Mouse (Mus musculus) kidney, embryonic 15.5 days (tissue): Measurements from ENCODE around the gene H2al1i. TPM values are rescaled to one million over a fixed set of nuclear protein-coding genes. Genes with fewer than 3 reads are reported as not detected.
"Not testable (repeated sequence)": the region's sequence is repeated elsewhere in the genome, so short reads cannot be mapped to it uniquely, and the experiment has no call there.

Source experiments
- ATAC-seq: fragments of 200-750 bp; cut with Nextera tagmentation; replicated peaks from 2 replicates; pipeline ENCODE4 v1.8.0; 2017; ENCODE audit warnings: moderate TSS enrichment; ENCODE audit not compliant: low FRiP score
- H3K27ac ChIP-seq: fragments of 300-500 bp; sonication (generic); 2 replicates; pipeline ENCODE4 v1.5.1; 2015; ENCODE audit warnings: mild to moderate bottlenecking, inconsistent platforms
- H3K27me3 ChIP-seq: fragments of 300-500 bp; sonication (generic); 2 replicates; pipeline ENCODE4 v1.6.1; 2015; ENCODE audit warnings: inconsistent platforms
- H3K36me3 ChIP-seq: fragments of 300-500 bp; sonication (generic); 2 replicates; pipeline ENCODE4 v1.6.1; 2015; ENCODE audit warnings: inconsistent platforms
- H3K4me1 ChIP-seq: fragments of 300-500 bp; sonication (generic); 2 replicates; pipeline ENCODE4 v1.6.1; 2015; ENCODE audit warnings: inconsistent platforms
- H3K4me2 ChIP-seq: fragments of 300-500 bp; sonication (generic); 2 replicates; pipeline ENCODE4 v1.6.1; 2015; ENCODE audit warnings: moderate library complexity, mild to moderate bottlenecking, inconsistent platforms
- H3K4me3 ChIP-seq: fragments of 300-500 bp; sonication (generic); replicated peaks from 2 replicates; pipeline ENCODE4 v1.5.1; 2015; ENCODE audit warnings: mild to moderate bottlenecking, inconsistent platforms
- H3K9ac ChIP-seq: fragments of 300-500 bp; sonication (generic); 2 replicates; pipeline ENCODE4 v1.6.1; 2015; ENCODE audit warnings: mild to moderate bottlenecking, inconsistent platforms
- H3K9me3 ChIP-seq: fragments of 300-500 bp; sonication (generic); replicated peaks from 2 replicates; pipeline ENCODE4 v1.6.1; 2016; ENCODE audit warnings: inconsistent platforms
- WGBS: fragments of 180-500 bp; shearing (Covaris S2); methylation state at CpG from one replicate; pipeline ENCODE4 v1.1.7; 2015; ENCODE audit warnings: mixed read lengths; 5-methylcytosine and 5-hydroxymethylcytosine counted together
- polyA plus RNA-seq: library from polyadenylated mRNA; unstranded; fragments of >200 nt; fragmentation: Nextera tagmentation; extraction: Ambion mirVana; gene quantifications from 2 replicates; pipeline ENCODE4 v1.2.1, GENCODE M21; 2015

H2al1i gene
- polyA plus RNA-seq, 1 experiment from 2014 or later, result not detected

DNA sequence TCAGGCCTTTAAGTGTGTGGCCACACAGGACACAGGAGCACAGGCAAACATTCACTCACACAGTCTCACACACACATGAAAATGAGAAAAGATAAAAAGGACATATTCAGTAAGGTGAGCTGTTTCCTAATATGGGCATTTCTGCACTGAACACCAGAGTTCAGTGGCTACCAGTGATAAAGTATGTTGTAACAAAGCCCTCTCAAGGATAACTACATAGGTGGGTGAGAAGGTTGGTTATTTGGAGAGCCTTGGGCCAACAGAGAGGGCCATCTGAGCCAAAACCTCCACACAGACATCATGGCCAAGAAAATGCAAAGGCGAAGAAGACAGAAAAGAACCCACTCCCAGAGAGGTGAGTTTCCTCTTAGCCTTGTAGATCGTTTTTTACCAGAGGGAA, 3.1 kb downstream of the H2al1i start, which contains the start of gene H2al1j:
H2al1j (plus strand) TSS at position 301 of the 400 bp plus-strand sequence.
- H3K27me3 ChIP-seq, H3K9ac ChIP-seq, ATAC-seq, H3K4me3 ChIP-seq, H3K36me3 ChIP-seq, H3K4me1 ChIP-seq, H3K27ac ChIP-seq, H3K4me2 ChIP-seq, H3K9me3 ChIP-seq: not testable (repeated sequence)
- 98% methylated on average over 2 of the region's 2 CpGs for WGBS

DNA sequence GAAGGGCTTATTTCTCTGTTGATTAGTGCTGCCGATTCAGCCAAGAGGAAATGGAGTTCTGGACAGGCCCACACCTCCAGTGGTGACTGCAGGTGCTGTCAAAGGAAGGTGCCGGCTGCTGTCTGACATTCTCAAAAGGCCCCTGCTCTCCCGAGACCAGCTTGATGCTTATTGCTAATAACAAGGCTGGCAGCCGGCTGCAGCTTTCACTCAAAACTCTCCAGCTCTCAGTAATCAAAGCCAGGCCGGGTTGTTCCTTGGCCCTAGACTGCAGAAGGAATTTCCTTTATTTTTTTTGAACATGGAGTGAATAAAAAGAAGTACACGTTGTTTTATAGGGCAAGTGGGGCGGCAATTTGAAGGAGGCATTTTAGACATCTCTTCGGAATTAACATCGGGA, 21.3 kb downstream of the H2al1i start:
- peaks cover 22% of the 10 kb centered on the region for H3K27me3 ChIP-seq
- WGBS, result 73% methylated on average over 9 of the region's 9 CpGs
- no peaks in the 10 kb centered on the region for H3K9me3 ChIP-seq
- H3K4me2 ChIP-seq, result no peak overlapping the region
- no peak for ATAC-seq
- no peak overlapping the region for H3K27ac ChIP-seq
- no peaks in the 10 kb centered on the region for H3K36me3 ChIP-seq
- H3K4me3 ChIP-seq, result no peak overlapping the region
- no peaks in the 10 kb centered on the region for H3K4me1 ChIP-seq
- no peak overlapping the region for H3K9ac ChIP-seq

DNA sequence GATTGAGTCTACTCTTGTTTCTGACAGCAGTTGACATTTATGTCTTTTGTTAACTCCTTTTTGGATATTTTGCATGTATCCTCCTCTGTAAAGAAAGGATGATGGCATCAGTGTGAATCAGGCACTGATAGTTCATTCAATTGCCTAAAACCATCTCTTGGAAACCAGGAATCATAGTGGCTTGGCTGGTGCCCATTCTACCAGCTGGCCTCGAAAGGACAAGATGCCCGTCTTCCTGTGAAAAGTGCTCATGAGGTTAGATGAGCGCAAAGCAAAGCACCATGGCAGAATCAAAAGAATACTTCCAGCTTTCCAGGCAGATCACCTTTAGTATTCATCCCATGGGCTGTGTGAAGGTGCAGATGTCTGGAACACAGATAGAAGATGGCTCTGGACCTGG, 22.3 kb downstream of the H2al1i start:
- ATAC-seq, result no peak
- 88% methylated on average over 3 of the region's 3 CpGs for WGBS
- Histone ChIP-seq H3K4me2 (no peak overlapping the region), H3K9me3 (no peaks in the 10 kb centered on the region), H3K4me1 (no peaks in the 10 kb centered on the region), H3K27me3 (peaks cover 25% of the 10 kb centered on the region), H3K9ac (no peak overlapping the region), H3K27ac (no peak overlapping the region), H3K36me3 (no peaks in the 10 kb centered on the region), H3K4me3 (no peak overlapping the region)

DNA sequence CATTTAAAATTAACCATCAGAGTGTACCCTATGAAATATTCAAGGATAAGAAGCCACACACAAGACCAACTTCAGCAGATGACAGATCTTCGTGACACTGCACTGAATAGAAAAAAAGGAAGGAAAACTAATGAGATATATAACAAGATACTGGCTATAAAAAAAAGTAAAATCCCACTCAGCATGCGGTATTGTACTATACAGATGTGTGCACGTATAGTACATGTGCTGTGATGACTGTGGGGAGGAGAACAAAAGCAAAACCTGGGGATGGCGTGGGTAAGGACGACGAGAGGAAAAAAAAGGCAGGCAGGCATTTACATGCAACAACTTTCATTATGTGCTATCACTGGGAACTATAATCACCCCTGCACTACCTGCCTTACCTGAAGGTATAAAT, 36.4 kb downstream of the H2al1i start:
- 89% methylated on average over 6 of the region's 6 CpGs for WGBS

DNA sequence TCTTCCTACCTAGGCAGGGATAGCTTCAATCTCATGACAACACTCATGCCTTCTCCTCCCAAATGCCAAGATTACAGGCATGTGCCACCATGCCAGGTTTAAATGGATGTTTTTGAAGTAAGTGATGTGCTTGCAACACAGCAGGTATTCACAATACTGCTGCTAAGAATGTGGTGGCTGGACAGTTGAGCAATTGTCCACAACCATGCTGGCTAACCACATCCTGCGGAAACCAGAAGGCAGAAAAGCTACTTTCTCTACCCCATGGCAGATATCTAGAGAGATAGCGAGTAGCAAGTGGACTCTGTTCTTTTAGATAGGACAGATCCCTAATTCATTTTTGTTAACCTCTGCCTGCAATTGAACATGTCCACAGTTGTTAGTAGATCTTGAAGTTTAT, 36.8 kb downstream of the H2al1i start:
- no peak for ATAC-seq
- no peaks in the 10 kb centered on the region for H3K36me3 ChIP-seq
- no peaks in the 10 kb centered on the region for H3K4me1 ChIP-seq
- no peak overlapping the region for H3K9ac ChIP-seq
- 88% methylated on average over 2 of the region's 2 CpGs for WGBS
- no peaks in the 10 kb centered on the region for H3K9me3 ChIP-seq
- H3K4me2 ChIP-seq, result no peak overlapping the region
- H3K4me3 ChIP-seq, result no peak overlapping the region
- H3K27ac ChIP-seq, result no peak overlapping the region
- peaks cover 58% of the 10 kb centered on the region for H3K27me3 ChIP-seq

More for the DNA sequence above, 36.4 kb downstream of the H2al1i start:
- no peak overlapping the region for H3K9ac ChIP-seq
- no peak overlapping the region for H3K27ac ChIP-seq
- no peaks in the 10 kb centered on the region for H3K4me1 ChIP-seq
- no peaks in the 10 kb centered on the region for H3K36me3 ChIP-seq
- ATAC-seq, result no peak
- H3K4me3 ChIP-seq, result no peak overlapping the region
- peaks cover 56% of the 10 kb centered on the region for H3K27me3 ChIP-seq
- no peaks in the 10 kb centered on the region for H3K9me3 ChIP-seq
- H3K4me2 ChIP-seq, result no peak overlapping the region

DNA sequence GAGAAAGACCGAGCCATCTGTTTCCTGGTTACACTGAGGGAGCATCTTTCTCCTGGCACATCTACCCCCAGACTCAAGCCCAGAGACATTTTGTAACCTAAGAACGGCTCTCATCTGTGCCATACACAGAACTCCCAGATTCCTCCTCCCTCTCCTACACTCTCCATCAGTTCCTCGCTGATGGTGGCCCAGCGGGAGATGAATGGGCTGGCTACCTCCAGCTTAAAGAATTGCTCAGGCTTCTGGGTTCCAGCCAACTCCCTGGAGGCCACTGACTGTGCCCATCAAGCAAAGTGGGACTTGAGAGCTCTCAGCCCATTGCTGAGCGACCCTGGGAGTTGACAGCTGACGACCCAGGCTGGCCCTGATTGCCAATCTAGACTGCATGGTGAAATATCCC, 39.4 kb downstream of the H2al1i start:
- Histone ChIP-seq H3K9me3 (no peaks in the 10 kb centered on the region), H3K27ac (no peak overlapping the region)
- WGBS, result 71% methylated on average over 6 of the region's 6 CpGs

DNA sequence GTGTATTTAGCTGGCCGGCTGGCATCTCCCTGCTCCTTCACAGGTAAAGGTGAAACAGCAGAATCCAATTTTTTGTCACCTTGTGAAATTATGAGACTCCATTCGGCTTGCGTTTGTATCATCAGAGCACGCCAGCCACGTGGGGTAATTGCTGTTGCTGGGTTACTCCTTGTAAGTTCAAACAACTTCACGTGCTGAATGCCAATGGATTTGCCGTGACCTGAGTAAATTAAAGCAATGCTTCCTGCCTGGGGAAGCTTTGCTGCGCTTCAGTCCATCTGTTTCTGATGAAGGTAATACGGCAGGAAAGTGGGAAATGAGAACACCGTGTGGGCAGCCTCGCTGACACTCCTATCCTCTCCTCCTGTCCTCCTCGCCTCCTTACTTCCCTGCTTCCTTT, 40.7 kb downstream of the H2al1i start:
- WGBS, result 67% methylated on average over 12 of the region's 12 CpGs
- H3K27ac ChIP-seq, result no peak overlapping the region
- peaks cover 49% of the 10 kb centered on the region for H3K27me3 ChIP-seq
- H3K36me3 ChIP-seq, result no peaks in the 10 kb centered on the region
- H3K4me2 ChIP-seq, result no peak overlapping the region
- H3K9me3 ChIP-seq, result no peaks in the 10 kb centered on the region
- H3K4me1 ChIP-seq, result no peaks in the 10 kb centered on the region
- H3K9ac ChIP-seq, result no peak overlapping the region
- no peak overlapping the region for H3K4me3 ChIP-seq
- ATAC-seq, result no peak

More for the DNA sequence above, 39.4 kb downstream of the H2al1i start:
- Histone ChIP-seq H3K9ac (no peak overlapping the region), H3K27me3 (peaks cover 51% of the 10 kb centered on the region), H3K4me3 (no peak overlapping the region), H3K4me2 (no peak overlapping the region), H3K36me3 (no peaks in the 10 kb centered on the region), H3K4me1 (no peaks in the 10 kb centered on the region)
- ATAC-seq, result no peak

Other genes starting within 250 kb of the H2al1i start
- gene H2al1a, start 25.4 kb upstream of the H2al1i start, polyA plus RNA-seq, result not detected in 2 replicates
- not detected in 2 replicates for gene H2al1b, start 22.2 kb upstream of the H2al1i start, polyA plus RNA-seq
- not detected in 2 replicates for gene H2al1c, start 19.0 kb upstream of the H2al1i start, polyA plus RNA-seq
- not detected in 2 replicates for gene H2al1d, start 15.8 kb upstream of the H2al1i start, polyA plus RNA-seq
- gene H2al1e, start 12.7 kb upstream of the H2al1i start, polyA plus RNA-seq, result not detected in 2 replicates
- gene H2al1f, start 9.5 kb upstream of the H2al1i start, polyA plus RNA-seq, result not detected in 2 replicates
- gene H2al1g, start 6.4 kb upstream of the H2al1i start, polyA plus RNA-seq, result not detected in 2 replicates
- not detected in 2 replicates for gene H2al1h, start 3.2 kb upstream of the H2al1i start, polyA plus RNA-seq
- gene H2al1j, start 3.2 kb downstream of the H2al1i start, polyA plus RNA-seq, result not detected in 2 replicates